Mouse (Mus musculus): ENCODE results near the gene Osbpl6. TPM values are rescaled to one million over a fixed set of nuclear protein-coding genes. Genes with fewer than 3 reads are reported as not detected.

The Osbpl6 gene
- polyA plus RNA-seq, 1 experiment from 2014 or later: 22.1 TPM

DNA sequence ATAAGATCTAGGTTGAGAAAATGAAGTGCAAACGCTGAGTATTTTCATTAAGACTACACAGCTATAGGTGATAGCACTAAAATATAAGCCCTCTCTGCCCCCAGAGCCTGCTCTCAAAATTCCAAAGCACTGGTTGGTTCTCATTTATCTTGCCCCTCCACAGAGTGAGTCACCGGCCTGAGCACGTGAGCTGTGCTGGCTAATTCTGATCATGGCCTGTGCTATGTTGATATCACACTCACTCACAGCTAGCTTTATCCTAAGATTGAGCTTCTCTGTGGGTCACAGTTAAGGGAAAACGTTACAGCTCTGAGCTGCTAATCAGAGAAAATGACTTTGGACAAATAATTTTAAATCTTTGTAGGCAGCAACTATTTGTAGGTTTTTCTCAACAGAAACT is 34.1 kb upstream of the Osbpl6 start:
- Histone ChIP-seq H3K9me3 (ENCODE audit: control insufficient read depth, low read length) (no peaks in the 10 kb centered on the region), H3K27ac (replicated peaks; ENCODE audit: low read depth, low read length) (no peak overlapping the region), H3K4me2 (ENCODE audit: low read length) (no peak overlapping the region), H3K27me3 (ENCODE audit: control insufficient read depth, insufficient read depth, low read length) (no peaks in the 10 kb centered on the region), H3K36me3 (ENCODE audit: control insufficient read depth, insufficient read depth, low read length) (peaks cover 46% of the 10 kb centered on the region), H3K9ac (replicated peaks; ENCODE audit: low read length) (no peak overlapping the region), H3K4me1 (ENCODE audit: control insufficient read depth, insufficient read depth, low read length) (peaks cover 8% of the 10 kb centered on the region), H3K4me3 (replicated peaks; ENCODE audit: low read depth, low read length) (no peak overlapping the region)
- ATAC-seq (ENCODE audit: low FRiP score, low TSS enrichment): no peak
- WGBS: 93% methylated on average over 4 of the region's 4 CpGs
- no peak for DNase-seq

DNA sequence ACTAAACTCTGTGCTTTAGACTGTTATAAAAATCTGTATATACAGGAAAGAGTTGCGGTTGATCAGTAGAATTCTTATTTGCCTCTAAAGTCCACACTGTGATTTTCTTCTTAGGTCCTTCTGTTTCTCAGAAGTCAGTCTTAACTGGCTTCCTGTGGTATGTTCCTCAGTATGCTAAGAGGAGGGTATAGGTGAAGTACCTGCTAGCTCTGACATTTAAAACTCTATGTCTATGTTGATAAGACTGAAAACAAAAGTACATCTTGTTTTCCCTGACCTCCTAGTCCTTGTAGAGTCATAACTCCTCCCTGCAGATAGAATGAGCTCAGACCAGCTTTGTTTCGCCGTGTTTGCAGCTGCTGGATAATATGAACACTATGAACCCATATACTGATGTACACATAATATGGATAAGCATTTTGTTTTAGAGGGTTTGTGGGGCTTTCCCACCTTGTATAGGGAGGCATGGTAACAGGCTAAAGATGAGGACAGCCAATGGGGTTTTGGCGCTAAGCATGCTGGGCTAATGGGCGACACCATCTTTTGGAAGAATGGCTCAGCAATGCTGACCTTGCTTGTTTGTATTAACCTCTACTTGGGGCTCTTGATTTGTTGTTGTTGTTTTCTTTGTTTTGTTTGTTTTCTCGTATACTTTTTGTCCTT is 31.6 kb upstream of the Osbpl6 start:
- DNase-seq (no peak), ATAC-seq (ENCODE audit: low FRiP score, low TSS enrichment) (no peak)
- Histone ChIP-seq H3K4me1 (ENCODE audit: control insufficient read depth, insufficient read depth, low read length) (peaks cover 8% of the 10 kb centered on the region), H3K36me3 (ENCODE audit: control insufficient read depth, insufficient read depth, low read length) (peaks cover 69% of the 10 kb centered on the region), H3K4me2 (ENCODE audit: low read length) (no peak overlapping the region), H3K4me3 (replicated peaks; ENCODE audit: low read depth, low read length) (no peak overlapping the region), H3K9ac (replicated peaks; ENCODE audit: low read length) (no peak overlapping the region), H3K9me3 (ENCODE audit: control insufficient read depth, low read length) (no peaks in the 10 kb centered on the region), H3K27ac (replicated peaks; ENCODE audit: low read depth, low read length) (no peak overlapping the region), H3K27me3 (ENCODE audit: control insufficient read depth, insufficient read depth, low read length) (no peaks in the 10 kb centered on the region)
- 95% methylated on average over 6 of the region's 6 CpGs for WGBS

DNA sequence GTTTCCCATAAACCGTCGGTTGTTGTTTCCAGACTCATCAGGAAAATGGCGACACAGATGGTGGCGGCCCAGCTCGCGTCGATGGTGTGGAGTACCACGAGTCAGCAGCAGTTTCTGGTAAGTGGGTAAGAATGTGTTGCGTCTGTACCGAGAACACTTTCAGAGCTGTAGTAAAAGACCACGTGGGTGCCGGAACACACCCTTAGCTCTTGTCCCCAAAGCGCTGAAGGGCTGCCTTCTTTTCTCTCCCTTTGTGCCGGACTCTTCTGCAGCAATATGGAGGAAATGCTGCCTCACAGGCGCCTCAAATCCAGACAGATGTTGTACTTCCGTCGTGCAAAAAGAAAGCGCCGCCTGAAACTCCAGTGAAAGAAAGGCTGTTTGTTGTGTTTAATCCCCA is 27.7 kb upstream of the Osbpl6 start:
- H3K9ac ChIP-seq (replicated peaks; ENCODE audit: low read length): no peak overlapping the region
- peaks cover 87% of the 10 kb centered on the region for H3K36me3 ChIP-seq (ENCODE audit: control insufficient read depth, insufficient read depth, low read length)
- H3K27ac ChIP-seq (replicated peaks; ENCODE audit: low read depth, low read length): no peak overlapping the region
- 97% methylated on average over 19 of the region's 19 CpGs for WGBS
- ATAC-seq (ENCODE audit: low FRiP score, low TSS enrichment) (no peak), DNase-seq (no peak)
- no peak overlapping the region for H3K4me3 ChIP-seq (replicated peaks; ENCODE audit: low read depth, low read length)
- H3K4me1 ChIP-seq (ENCODE audit: control insufficient read depth, insufficient read depth, low read length): no peaks in the 10 kb centered on the region
- no peak overlapping the region for H3K4me2 ChIP-seq (ENCODE audit: low read length)
- H3K27me3 ChIP-seq (ENCODE audit: control insufficient read depth, insufficient read depth, low read length): no peaks in the 10 kb centered on the region
- no peaks in the 10 kb centered on the region for H3K9me3 ChIP-seq (ENCODE audit: control insufficient read depth, low read length)

DNA sequence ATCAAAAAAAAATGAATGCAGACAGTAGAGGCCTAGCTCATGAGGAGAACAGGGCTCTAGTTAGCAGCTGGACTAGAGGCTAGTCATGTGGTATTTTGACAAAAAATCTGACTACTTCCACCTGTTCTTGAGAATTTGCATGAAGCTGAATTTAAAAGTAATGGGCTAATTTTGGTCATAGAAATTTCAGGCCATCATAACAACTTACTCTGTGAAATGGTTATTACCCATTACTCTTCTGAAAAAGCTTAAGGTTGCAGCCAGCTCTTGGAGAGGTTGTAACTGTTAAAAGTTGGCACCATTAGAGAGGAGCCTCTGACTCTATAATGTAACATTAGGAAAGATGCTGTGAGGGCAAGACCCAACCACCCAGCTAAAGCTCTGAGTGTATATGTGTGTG is 19.8 kb upstream of the Osbpl6 start:
- no peak overlapping the region for H3K4me3 ChIP-seq (replicated peaks; ENCODE audit: low read depth, low read length)
- no peak overlapping the region for H3K9ac ChIP-seq (replicated peaks; ENCODE audit: low read length)
- no peaks in the 10 kb centered on the region for H3K27me3 ChIP-seq (ENCODE audit: control insufficient read depth, insufficient read depth, low read length)
- H3K36me3 ChIP-seq (ENCODE audit: control insufficient read depth, insufficient read depth, low read length): peaks cover 40% of the 10 kb centered on the region
- H3K9me3 ChIP-seq (ENCODE audit: control insufficient read depth, low read length): no peaks in the 10 kb centered on the region
- ATAC-seq (ENCODE audit: low FRiP score, low TSS enrichment) (no peak), DNase-seq (no peak)
- no peak overlapping the region for H3K27ac ChIP-seq (replicated peaks; ENCODE audit: low read depth, low read length)
- H3K4me1 ChIP-seq (ENCODE audit: control insufficient read depth, insufficient read depth, low read length): no peaks in the 10 kb centered on the region
- H3K4me2 ChIP-seq (ENCODE audit: low read length): no peak overlapping the region

DNA sequence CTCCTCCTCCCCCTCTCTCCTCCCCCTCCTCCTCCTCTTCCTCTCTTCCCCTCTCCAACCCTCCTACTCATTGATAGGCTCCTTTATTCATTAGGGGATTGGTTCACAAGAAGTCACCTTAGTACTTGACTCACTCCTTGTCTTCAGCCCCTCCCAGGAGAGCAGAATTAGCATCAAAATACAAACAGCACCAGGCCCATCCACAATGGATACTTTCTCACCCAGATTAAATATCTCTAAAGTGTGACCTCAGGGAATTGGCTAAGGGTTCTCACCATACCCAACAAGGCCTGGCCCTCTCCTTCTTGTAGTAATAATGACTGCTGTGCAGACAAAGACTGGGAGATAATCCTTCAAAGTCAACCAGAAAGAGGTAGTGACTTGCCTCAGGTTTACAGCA is 6.1 kb upstream of the Osbpl6 start:
- H3K27me3 ChIP-seq (ENCODE audit: control insufficient read depth, insufficient read depth, low read length): 0 out of 2 replicates have a peak, but pooled peaks cover 4% of the 10 kb centered on the region
- peaks cover under 1% of the 10 kb centered on the region; the same call in 1 of the 2 replicates for H3K4me1 ChIP-seq (ENCODE audit: control insufficient read depth, insufficient read depth, low read length)
- no peak for ATAC-seq (ENCODE audit: low FRiP score, low TSS enrichment)
- no peak overlapping the region for H3K4me2 ChIP-seq (ENCODE audit: low read length)
- H3K9ac ChIP-seq (replicated peaks; ENCODE audit: low read length): no peak overlapping the region
- no peaks in the 10 kb centered on the region for H3K36me3 ChIP-seq (ENCODE audit: control insufficient read depth, insufficient read depth, low read length)
- H3K4me3 ChIP-seq (replicated peaks; ENCODE audit: low read depth, low read length): no peak overlapping the region
- H3K27ac ChIP-seq (replicated peaks; ENCODE audit: low read depth, low read length): no peak overlapping the region
- DNase-seq: no peak
- H3K9me3 ChIP-seq (ENCODE audit: control insufficient read depth, low read length): no peaks in the 10 kb centered on the region

DNA sequence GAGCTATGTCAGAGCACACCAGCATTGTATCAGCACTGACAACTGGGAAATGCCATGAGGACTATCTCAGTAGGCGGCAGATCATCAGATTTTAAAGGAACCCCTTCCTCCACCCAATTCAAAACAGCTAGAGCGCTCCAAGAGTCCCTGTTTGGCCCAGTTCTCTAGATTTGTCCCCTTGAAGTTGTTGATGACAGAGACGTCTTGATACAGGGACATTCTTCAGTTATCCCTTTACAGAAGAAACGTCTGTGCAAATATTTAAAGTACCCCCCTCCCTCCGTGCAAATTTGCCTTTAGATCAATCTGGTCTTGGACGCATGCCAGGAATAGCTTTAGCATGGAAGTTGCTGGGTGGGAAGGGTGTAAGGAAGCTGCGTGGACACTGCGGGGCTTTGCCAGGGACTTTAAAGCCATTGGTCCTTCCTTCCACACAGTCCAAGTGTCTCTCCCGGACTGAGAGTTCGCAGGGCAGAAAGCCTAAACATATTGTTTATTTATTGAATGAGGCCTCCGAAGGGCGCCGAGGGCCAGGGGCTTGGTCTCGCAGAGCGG is 635 bp upstream of the Osbpl6 start:
- Histone ChIP-seq H3K4me1 (ENCODE audit: control insufficient read depth, insufficient read depth, low read length) (peaks cover 7% of the 10 kb centered on the region), H3K4me3 (replicated peaks; ENCODE audit: low read depth, low read length) (peak overlapping the region; percentile 86), H3K27me3 (ENCODE audit: control insufficient read depth, insufficient read depth, low read length) (0 out of 2 replicates have a peak, but pooled peaks cover 4% of the 10 kb centered on the region), H3K27ac (replicated peaks; ENCODE audit: low read depth, low read length) (peak overlapping the region; percentile 84), H3K9ac (replicated peaks; ENCODE audit: low read length) (peak overlapping the region; percentile 89), H3K4me2 (ENCODE audit: low read length) (peak overlapping the region; percentile 89), H3K9me3 (ENCODE audit: control insufficient read depth, low read length) (no peaks in the 10 kb centered on the region), H3K36me3 (ENCODE audit: control insufficient read depth, insufficient read depth, low read length) (no peaks in the 10 kb centered on the region)
- ATAC-seq (ENCODE audit: low FRiP score, low TSS enrichment) (no peak; the same call in 1 of the 2 replicates), DNase-seq (peak; percentile 77)
- WGBS: 1% methylated on average over 15 of the region's 15 CpGs

DNA sequence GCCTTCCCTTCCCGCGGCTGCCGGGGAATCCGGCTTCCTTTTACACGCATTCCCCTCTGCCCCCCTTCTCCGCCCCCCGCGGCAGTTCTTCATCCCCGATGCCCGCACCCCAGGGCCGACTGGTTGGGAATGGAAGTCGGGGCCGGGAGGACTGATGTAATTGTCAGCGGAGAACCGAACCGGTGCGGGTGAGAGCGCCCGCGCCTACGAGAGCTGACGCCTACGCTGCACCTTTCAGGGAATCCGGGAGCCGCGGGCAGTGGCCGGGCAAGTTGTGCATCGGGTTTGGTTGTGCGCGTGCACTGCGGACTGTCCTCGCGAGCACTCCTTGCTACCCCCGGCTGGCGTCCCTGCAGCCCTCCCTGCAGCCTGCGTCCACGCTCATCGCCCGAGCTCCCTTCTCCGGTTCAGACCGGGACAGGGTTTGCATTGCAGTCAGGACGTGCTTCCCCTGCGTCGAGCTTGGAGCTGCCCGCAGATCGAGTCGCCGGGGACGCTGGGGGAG is 681 bp downstream of the Osbpl6 start:
- Histone ChIP-seq H3K4me2 (ENCODE audit: low read length) (peak overlapping the region; percentile 89), H3K4me3 (replicated peaks; ENCODE audit: low read depth, low read length) (peak overlapping the region; percentile 86), H3K9ac (replicated peaks; ENCODE audit: low read length) (peak overlapping the region; percentile 89), H3K27me3 (ENCODE audit: control insufficient read depth, insufficient read depth, low read length) (0 out of 2 replicates have a peak, but pooled peaks cover 4% of the 10 kb centered on the region), H3K4me1 (ENCODE audit: control insufficient read depth, insufficient read depth, low read length) (peaks cover 7% of the 10 kb centered on the region), H3K27ac (replicated peaks; ENCODE audit: low read depth, low read length) (peak overlapping the region; percentile 84), H3K36me3 (ENCODE audit: control insufficient read depth, insufficient read depth, low read length) (no peaks in the 10 kb centered on the region), H3K9me3 (ENCODE audit: control insufficient read depth, low read length) (no peaks in the 10 kb centered on the region)
- peak; percentile 81 for DNase-seq
- under 1% methylated on average over 48 of the region's 49 CpGs for WGBS
- ATAC-seq (ENCODE audit: low FRiP score, low TSS enrichment): peak; percentile 52

DNA sequence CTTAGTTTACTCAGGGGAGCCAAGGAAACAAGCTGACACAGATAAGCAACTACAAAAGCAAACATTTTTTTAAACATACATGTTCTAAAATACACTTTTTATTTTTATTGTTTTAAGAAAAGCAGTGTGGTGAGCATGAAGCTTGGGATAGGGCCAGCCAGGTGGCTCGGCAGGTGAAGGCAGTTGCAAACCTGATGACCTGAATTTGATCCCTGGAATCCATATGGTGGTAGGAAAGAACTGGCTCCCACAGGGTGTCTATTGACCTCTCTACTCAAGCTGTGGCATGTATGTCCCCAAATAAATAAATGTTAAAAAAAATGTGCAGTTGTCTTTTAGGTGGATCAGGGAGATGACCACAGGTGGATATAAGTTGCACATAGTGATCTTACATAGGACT is 3.2 kb downstream of the Osbpl6 start:
- no peaks in the 10 kb centered on the region for H3K9me3 ChIP-seq (ENCODE audit: control insufficient read depth, low read length)
- WGBS: 86% methylated on average over 1 of the region's 1 CpGs
- no peak overlapping the region for H3K9ac ChIP-seq (replicated peaks; ENCODE audit: low read length)
- DNase-seq: no peak
- no peaks in the 10 kb centered on the region for H3K36me3 ChIP-seq (ENCODE audit: control insufficient read depth, insufficient read depth, low read length)
- no peak overlapping the region for H3K4me3 ChIP-seq (replicated peaks; ENCODE audit: low read depth, low read length)
- no peak overlapping the region for H3K27ac ChIP-seq (replicated peaks; ENCODE audit: low read depth, low read length)
- peaks cover 7% of the 10 kb centered on the region for H3K4me1 ChIP-seq (ENCODE audit: control insufficient read depth, insufficient read depth, low read length)
- 0 out of 2 replicates have a peak, but pooled peaks cover 4% of the 10 kb centered on the region for H3K27me3 ChIP-seq (ENCODE audit: control insufficient read depth, insufficient read depth, low read length)
- H3K4me2 ChIP-seq (ENCODE audit: low read length): no peak overlapping the region
- ATAC-seq (ENCODE audit: low FRiP score, low TSS enrichment): no peak

DNA sequence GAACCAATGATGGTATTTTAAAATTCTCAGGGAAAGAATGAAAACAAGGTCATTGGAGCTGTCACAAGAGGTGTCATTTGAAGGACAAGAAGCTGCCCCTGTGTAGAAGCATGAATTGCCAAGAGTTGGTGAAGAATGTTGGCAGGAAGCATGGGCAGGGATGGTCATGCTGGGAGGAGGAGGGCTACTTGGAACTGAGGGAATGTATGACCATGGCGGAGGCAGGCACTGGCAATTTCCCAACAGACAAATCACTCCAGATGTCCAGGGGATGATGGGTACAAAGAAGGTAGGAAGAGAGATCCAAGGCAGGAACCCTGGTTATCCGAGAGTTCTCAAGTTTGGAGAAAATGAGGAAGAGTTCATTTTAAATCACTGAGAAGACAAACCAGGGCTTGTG is 3.7 kb downstream of the Osbpl6 start:
- DNase-seq: no peak

More for the DNA sequence above, 3.7 kb downstream of the Osbpl6 start:
- Histone ChIP-seq H3K9ac (replicated peaks; ENCODE audit: low read length) (no peak overlapping the region), H3K36me3 (ENCODE audit: control insufficient read depth, insufficient read depth, low read length) (no peaks in the 10 kb centered on the region), H3K4me2 (ENCODE audit: low read length) (no peak overlapping the region), H3K27ac (replicated peaks; ENCODE audit: low read depth, low read length) (no peak overlapping the region), H3K27me3 (ENCODE audit: control insufficient read depth, insufficient read depth, low read length) (no peaks in the 10 kb centered on the region), H3K4me3 (replicated peaks; ENCODE audit: low read depth, low read length) (no peak overlapping the region), H3K4me1 (ENCODE audit: control insufficient read depth, insufficient read depth, low read length) (peaks cover 7% of the 10 kb centered on the region), H3K9me3 (ENCODE audit: control insufficient read depth, low read length) (no peaks in the 10 kb centered on the region)
- ATAC-seq (ENCODE audit: low FRiP score, low TSS enrichment): no peak
- 93% methylated on average over 2 of the region's 2 CpGs for WGBS
